Mouse (Mus musculus) forelimb bud, embryonic 11.5 days (tissue): ENCODE measurements at regions not wholly inside any gene's neighbourhood (a gene's known extent, or its start where the extent isn't known, plus 50 kb on each side); places are given as distances from the start of the nearest gene placed in this dataset.

Source experiments
- DNase-seq: peaks from one replicate; pipeline ENCODE4 v3.0.0-alpha.2; 2012; ENCODE audit warnings: low read depth, low spot score

DNA sequence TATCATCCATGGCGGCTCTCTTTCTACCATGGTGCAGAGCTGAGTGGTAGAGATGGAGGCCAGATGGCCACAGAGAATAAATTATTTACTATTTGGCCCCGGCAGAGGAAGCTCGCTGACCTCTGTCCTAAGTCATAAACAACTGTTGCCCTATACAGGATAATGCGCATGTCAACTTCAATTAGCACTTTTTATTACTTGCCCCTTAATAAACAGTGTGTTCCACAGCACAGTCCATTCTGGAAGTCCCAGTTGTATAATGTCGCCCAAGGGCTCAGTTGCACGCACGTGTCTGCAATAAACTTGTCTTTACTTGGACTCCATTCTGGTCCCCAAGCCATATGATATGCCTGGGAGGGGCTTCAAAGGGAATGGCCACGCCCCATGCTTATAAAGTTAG, 150.1 kb upstream of the Runx1 start:
- peak; percentile 72 for DNase-seq

DNA sequence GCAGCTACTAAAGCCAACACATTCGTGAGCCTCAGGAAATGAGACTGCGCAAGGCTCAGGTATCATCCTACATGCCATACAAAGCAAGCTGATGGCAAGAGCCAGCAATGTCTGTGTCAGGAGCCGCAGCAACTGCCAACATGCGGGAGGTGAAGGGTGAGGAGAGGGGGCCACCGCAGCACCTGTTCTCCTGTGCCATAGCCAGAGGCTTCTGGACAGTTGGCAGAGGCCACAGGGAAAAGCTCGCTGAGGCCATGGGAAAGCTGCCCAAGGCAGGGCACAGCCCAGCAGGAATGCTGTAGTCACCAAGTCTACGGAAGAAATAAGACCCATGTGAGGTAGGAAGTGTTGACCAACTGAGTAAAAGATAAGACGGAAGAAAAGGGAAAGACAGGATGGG, 149.1 kb upstream of the Runx1 start:
- DNase-seq = no peak

DNA sequence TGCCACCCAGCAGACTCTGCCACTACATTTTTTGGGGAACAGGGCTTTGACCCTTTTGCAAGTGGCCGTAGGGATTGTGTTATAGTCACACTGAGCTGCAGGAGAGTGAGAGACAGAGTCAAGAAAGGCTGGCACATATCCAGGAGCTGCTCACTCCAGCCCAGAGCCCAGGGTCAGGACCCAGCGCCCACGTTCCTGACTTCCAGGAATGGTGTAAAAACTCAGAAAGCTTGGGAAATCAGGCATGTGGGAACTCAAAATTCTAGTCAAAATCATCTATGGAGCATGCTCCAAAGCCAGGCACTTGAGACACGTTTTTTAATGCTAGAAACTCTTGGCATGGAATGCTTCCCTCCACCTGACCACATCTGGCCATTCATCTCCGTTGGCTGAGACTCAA, 146.7 kb upstream of the Runx1 start:
- DNase-seq = no peak

DNA sequence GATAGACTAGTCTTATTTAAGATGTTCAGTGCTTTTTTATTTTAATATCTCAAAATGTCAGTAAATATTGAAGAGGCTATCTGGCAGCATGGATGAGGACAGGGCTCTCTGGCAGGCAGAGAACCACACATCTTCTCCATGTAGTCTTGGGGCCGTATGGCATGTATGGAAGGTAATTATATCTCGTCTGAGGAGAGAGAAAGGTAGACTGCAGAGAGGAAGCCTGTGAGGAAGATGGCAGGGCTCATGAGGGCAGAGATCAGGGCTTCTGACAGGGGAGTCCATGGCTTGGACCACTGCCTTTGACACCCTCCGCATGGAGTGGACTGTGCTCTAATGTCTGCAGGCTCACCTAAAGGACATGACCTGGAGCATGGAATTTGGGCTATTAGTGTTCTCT, 146.0 kb upstream of the Runx1 start:
- DNase-seq = no peak

DNA sequence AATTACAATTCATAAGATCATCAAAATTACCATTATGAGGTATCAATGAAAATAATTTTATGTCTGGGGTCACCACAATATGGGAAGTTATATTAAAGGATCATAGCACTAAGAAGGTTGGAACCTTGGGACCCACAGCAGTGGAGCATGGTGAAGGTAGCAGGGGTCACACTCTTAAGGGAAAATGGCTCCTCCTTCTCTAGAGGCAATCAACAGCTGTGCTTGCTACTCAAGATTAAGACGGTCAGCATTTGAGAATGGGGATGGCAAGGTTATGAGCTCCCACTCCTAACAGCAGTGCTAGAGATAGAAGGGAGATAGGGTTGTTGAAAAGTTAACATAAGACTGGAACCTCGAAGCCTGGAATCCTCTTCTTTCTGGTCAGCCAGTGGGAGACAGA, 144.6 kb upstream of the Runx1 start:
- DNase-seq = no peak

DNA sequence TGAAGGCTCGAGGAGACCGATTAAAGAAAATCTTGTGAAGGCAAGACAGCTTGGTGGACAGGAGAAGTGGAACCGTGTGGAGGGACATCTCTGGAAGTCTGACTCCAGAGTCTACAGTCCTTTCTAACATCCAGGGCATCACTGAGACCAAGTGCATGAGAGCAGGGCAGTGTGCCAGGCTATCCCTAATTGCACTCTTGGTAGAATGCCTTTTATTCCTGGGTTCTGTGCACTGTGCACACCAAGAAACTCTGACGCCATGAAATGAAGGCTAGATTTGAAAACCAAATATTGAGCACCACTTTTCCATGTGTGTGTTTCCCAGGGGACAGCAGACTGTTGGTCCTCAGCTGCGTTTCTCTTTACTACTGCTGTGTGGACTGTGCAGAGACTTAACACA, 143.1 kb upstream of the Runx1 start:
- DNase-seq = no peak

DNA sequence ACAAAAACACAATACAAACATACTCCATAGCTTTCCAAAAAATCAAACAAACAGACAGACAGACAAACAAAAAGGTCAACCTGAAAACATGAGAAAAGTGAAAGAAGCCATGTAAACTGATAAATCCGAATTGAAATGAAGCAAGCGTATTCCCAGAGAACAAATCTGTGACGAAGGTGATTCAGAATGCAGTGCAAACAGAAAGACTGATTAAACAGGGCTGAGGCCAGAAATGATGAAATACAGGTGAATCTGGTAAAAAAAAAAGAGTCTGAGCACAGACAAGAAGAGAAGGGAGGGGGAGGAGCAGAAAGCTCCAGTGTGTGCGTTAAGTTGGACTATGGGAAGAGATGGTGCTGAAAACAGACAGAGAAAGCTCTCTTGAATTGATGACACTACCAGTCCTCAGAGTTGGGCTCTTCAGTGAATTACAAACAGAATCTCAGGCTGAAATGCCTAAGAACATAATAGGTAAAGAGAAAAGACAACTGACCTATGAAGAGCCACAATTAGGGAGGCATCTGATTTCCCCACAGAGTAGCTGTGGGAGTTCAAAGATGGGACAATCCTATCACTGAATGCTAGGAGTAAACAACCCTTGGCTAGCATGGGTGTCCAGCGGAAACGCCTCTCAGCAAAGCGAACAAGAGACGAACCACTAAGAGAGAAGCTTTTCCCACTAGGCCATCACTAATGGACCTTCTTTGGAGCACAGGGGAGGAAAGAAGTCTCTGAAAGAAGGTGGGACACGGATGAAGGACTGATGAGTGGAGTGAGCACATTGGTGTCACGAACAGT, 140.3 kb upstream of the Runx1 start:
- no peak for DNase-seq

DNA sequence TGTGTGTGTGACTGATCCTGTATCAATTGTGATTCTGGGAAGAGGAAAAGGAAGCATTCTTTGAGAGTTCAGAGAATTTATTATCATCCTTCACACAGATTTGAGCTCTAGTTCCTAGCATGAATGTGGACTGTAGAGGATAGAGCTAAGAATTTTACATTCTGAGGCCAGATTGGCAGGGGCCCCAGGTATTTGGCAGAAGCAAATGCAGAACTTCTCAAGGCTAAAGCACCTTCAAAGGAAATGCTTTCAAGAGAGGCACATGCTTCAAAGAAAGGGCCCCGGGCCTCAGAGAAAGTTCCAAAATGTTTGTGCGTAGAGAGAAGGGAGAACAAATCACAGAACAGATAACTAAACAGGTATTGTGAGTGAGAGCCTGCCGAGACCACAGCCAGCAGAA, 139.7 kb upstream of the Runx1 start:
- no peak for DNase-seq

DNA sequence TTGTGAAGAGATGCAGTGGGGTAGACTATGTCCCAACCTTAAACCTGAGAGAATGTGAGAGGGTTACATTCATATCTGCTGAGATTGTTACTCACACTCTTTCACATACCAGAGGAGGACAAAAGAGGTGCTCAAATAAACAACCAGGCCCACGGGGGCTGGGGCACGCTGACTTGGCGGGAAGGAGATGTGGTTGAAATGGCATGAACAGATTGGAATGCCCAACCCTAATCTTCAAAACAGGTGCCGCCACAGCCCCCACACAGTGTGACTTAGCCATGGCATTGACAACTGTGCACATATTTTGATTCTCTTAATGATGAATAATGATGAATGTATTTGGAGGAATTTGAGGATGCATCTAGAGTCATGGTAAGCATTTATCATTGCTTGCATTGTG, 137.6 kb upstream of the Runx1 start:
- no peak for DNase-seq

DNA sequence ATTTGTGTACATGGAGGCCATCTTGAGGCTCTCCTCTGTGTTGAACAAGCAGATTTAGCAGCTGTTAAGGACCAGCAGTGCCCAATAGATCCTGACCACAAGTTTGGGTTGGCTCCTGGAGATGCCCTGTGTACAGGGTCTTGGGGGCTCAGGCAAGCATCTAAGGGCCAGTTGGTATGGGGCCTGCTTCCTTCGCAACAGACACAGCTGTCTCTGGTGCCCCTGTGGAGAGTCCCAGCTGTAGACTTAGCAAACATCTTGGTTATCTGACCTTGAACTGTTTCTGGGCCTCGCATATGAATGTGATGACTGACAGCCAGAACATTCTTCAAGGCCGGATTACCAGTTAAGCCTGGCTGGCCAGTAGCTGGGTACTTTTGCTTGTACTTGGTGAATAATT, 135.4 kb upstream of the Runx1 start:
- DNase-seq = no peak

DNA sequence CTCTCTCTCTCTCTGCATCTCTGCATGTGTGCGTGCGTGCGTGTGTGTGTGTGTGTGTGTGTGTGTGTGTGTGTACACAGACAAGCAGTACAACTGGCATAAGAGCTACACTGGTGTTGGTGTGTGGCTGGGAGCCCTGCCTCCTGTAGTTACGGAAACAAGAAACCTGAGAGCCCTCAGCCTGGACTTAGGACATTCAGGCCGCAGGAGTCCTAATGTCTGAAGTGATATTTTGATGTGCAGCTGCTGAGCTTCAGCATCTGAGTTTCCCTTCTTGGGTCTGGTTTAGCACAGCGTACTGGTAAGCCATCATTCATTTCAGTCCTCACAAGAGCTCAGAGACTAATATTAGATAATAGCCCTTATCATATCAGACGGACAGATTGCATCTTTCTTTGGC, 134.8 kb upstream of the Runx1 start:
- DNase-seq = no peak

DNA sequence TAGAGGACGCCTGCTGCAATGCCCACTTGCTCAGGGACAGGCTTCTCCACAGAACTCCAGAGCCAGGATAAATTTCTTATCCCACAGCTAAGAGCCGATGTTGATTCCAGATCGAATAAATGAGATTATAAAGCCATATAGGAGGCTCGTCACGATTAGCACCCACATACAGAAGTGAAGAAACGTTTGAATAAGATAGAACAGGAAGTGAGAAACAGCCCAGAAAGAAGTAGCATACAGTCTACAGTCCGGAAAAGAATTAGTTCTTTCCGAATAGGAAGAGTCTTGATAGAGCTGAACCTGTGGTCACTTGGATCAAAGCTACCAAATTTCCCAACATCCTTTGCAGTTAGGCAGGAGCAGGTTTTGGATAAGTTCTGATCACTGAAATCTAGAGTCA, 133.0 kb upstream of the Runx1 start:
- no peak for DNase-seq

DNA sequence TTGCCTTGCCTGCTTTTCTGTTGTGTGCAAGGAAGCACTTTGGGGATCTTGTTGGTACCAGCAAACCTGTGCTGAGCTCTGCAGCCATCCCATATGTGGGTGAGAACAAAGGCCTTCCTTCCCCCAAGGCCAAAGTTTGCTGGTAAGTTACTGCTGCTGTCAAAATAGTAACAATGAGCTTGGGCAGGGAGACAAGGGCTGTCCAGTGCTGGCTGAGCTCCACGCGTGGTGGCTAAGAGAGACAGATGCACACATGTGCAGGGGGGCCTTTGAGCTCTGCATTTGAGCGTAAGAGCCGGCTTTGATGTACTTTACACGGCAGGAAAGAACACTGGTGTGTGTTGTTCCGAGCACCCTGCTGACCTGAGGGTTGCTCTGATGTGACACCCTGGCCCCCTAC, 132.2 kb upstream of the Runx1 start:
- no peak for DNase-seq

DNA sequence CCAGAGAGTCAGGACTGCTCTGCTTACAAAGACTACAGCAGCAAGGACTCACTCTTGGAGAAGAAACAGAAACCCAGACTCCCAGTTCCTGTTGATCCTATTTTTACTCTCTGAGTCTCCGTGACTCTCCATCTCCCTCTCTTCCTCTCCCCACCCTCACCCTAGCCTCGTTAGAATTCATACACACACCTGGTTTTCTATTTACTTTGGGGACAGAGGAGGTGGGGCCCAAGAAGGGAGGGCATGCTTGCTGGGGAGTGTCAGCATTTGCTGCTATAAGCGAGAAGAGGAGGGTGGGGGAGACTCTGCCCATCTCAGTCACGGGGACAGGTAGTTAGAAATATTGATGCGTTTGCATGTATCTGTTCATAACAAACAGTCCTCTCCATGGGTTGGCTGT, 129.6 kb upstream of the Runx1 start:
- DNase-seq = no peak

DNA sequence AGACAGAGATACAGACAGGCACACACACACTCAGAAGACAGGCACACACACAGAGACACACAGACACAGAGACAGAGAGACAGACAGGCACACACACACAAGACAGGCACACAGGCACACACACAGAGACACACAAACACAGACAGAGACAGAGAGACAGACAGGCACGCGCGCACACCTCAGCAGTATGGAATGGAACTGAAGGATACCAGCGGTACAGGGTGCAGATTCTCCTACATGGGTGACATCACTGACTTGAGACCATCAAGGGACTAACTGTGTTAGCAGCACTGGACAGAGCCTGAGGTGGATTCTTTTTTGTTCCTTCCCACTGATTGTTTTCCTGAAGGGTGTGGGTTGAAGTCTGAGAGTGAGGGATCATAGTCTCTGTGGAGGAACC, 129.1 kb upstream of the Runx1 start:
- DNase-seq = no peak

DNA sequence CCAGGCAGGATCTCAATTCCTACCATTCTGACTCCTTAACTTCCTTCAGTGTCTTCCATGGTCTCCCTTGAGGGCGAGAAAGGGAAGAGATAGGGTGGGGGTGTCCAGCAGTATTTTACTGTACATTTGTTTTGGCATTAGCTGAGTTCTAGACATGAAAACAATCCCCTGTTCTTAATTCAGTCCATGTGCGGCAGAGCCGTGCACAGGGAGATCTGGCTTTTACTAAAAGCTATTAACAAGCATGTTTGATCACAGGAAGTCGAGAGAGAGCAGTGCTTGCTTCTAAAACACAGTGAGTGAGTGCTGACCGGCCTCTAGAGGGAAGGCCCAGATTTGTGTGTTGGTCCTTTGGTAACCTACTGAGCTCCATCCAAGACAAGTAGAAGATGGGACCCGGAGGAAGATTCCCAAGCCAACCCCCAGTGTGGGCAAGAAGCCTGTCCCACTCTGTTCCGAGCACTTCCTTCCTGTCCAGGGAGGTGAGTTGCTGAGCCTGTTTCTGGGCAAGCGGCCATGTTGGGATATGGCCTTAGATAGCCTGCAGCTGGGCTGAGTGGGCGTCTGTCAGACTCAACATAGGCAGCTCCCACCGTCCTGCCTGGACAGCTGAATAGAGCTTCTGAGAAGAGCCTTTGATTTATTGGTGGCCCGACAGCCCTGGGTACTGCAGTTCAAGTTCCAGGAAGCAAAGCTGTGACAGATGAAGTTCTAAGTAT, 128.1 kb upstream of the Runx1 start:
- DNase-seq = peak; percentile 47

DNA sequence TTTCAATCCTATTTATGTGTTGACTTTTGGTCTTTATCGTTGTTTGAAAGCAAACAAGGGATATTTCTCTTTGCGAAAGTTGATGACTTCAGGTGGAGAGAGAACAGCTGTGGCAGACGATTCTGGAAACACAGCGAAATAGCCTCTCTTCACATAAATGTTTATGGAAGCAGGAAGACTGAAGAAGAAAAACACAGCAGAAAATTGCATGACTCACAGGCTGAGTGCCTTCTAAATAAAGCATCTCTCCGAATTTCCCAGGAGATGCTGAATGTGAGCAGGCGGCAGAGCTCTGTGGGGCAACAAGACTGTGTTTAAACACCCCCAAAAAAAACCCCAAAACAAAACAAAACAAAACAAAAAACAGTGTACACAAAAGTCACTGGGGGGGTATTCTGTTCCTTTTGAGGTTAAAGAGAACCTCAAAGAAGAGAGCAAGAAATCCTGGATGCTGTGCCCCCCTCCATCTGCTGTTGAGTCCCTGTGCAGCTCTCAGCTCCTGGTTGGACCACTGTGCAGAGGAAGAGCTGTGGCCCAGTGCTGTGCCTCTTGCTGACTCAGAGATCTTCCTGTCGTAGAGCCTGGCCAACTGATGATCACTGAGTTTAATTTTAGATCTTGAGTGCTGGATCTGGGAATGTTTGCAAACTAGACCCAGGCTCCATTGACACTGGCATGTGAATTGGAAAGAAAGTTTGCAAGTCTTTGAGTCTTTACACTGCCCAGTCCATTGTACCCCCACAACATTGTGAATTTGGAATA, 126.6 kb upstream of the Runx1 start:
- no peak for DNase-seq

DNA sequence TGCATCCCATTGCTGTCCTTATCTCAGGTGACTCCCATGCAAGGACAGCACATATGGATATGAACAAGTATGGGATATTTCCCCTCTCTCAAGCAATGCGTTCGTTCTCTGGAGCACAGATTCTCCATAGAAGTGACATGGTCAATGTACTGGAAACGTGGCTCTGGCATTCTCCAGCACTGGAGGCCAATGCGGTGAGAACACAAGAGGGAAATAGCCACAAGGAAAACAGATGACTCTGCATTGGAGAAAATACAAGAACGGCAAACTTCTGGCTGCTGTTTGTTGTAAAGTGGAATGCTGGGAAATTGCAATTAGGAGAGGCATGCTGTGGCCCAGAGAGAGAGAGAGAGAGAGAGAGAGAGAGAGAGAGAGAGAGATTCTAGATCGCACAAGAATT, 125.6 kb upstream of the Runx1 start:
- DNase-seq = no peak

DNA sequence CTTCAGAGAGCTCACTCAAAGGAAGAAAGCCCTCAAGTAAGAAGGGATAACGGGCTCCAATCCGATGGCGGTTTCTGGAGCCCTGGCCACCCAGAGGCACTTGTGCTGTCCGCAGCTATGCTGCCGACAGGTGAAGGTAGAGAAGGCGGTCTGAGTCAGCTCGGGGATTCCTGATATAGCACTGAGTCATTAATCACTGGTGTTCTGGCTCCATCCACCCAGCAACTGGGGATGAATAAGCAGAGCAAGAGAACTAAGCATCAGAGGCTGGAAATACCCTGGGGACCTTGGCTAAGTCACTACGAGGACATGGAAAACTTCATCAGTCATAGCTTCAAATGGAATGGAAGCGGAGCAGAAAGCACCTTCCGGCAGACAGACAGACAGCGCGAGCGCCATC, 122.5 kb upstream of the Runx1 start:
- DNase-seq = no peak

DNA sequence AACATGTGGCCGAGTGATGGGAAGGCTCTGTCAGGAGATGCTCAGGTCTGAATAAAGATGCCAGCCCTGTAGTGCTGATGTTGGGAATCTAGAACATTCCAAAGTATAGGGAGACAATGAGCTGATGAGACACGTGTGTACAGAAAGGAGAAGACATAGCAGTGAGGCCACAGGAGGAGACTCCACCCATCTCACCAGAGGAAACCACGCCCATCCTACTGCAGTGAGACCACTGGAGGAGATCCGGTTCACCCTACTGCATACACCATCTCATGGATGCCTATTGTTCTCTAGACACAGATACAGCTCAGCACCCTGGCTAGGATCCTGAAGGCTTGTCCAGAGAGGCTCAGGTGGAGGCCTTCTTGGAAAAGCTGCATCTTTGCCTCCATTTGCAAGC, 120.6 kb upstream of the Runx1 start:
- DNase-seq = no peak

DNA sequence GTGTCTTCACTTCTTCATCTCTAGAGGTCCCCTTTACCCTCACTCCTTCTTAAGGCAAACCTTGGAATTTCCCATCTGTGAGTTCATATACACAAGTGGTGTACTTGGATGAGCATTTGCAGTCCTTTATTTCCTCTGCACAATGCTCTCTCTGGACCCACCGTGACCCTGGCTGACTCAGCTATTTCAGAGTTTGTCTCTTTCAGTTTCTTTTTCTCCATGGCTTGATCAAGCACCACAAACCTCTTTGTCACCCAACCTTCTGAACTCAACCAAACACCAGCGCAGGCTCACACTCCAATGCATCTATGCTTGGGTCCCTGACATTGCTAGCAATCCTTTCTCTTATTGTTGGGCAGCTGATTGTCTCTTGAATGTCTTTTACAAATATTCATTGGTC, 118.0 kb upstream of the Runx1 start:
- DNase-seq = no peak

DNA sequence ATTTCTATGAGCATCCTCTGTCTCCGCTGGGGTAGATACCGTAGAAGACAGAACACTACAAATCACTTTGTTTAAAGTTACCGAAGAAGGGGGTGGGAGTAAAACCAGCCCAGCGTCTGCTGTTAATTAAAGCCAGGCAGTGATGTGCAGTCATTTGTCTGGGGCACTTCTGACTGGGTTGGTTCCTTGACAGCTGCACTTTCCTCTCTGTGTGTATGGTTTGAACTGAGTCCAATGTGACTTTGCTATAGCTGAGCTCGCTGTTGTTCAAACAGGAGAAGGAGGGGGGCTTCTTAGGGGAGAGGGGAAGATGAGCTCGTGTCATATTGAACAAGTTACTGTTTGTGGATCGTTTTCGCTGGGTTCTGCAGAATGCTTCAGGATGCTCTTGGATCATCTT, 113.7 kb upstream of the Runx1 start:
- DNase-seq = peak; percentile 42
